Mouse (Mus musculus): ENCODE data around the gene Cacna1c. TPM values are rescaled to one million over a fixed set of nuclear protein-coding genes. Genes with fewer than 3 reads are reported as not detected.
A peak's percentile ranks its signal among the peaks of the same experiment; 100 is the strongest.

The Cacna1c gene
- polyA plus RNA-seq, 1 experiment from 2014 or later = 0.23 TPM

DNA sequence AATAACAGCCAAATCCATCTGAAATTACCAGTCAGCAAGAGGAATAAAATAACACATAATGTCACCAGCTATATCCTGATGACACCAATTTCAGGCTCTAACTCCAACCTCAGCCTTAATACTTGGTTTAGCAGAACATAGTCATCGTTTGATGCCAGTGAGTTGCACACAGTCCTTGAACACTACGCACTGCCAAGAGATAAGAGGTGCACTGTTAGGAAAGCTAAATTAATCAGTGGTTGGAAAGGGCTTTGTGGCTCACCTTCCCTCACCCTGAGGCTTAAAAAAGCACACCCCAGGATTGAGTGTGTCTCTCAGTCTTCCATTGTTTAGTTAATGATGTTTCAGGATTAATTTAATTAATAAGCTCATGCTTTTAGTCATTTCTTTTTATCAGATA is 16.0 kb downstream of the Cacna1c start:
- WGBS (ENCODE audit: insufficient replicate concordance) = 71% methylated on average over 2 of the region's 2 CpGs
- TF ChIP-seq CTCF (IDR thresholded peaks at IDR 0.05; ENCODE audit: low read depth) = no peak
- no peak for TF ChIP-seq EP300 (IDR thresholded peaks at IDR 0.05; ENCODE audit: low read depth)
- no peak overlapping the region for H3K4me3 ChIP-seq (ENCODE audit: low read depth, low read length)
- no peak overlapping the region for H3K27ac ChIP-seq (ENCODE audit: low read depth)
- H3K4me2 ChIP-seq (ENCODE audit: low read depth, low read length) = no peak overlapping the region
- H3K9ac ChIP-seq (replicated peaks) = no peak overlapping the region
- DNase-seq (no peak), ATAC-seq (no peak)
- no peaks in the 10 kb centered on the region for H3K9me3 ChIP-seq (ENCODE audit: low read length)
- peaks cover 4% of the 10 kb centered on the region for H3K4me1 ChIP-seq (ENCODE audit: insufficient read depth)
- peaks cover 5% of the 10 kb centered on the region; the same call in 1 of the 2 replicates for H3K36me3 ChIP-seq (replicated peaks; ENCODE audit: insufficient read depth, low read length)
- H3K27me3 ChIP-seq (ENCODE audit: insufficient read depth, low read length) = no peaks in the 10 kb centered on the region

- Histone ChIP-seq H3K27me3 (ENCODE audit: insufficient read depth, low read length) (no peaks in the 10 kb centered on the region), H3K4me2 (ENCODE audit: low read depth, low read length) (no peak overlapping the region), H3K27ac (ENCODE audit: low read depth) (no peak overlapping the region), H3K4me1 (ENCODE audit: insufficient read depth) (peaks cover 4% of the 10 kb centered on the region), H3K9ac (replicated peaks) (0 out of 2 replicates have a peak overlapping the region, but pooled peaks have one; percentile 2), H3K4me3 (ENCODE audit: low read depth, low read length) (no peak overlapping the region), H3K36me3 (replicated peaks; ENCODE audit: insufficient read depth, low read length) (no peaks in the 10 kb centered on the region), H3K9me3 (ENCODE audit: low read length) (no peaks in the 10 kb centered on the region)
- WGBS (ENCODE audit: insufficient replicate concordance) = 56% methylated on average over 8 of the region's 8 CpGs
- no peak for TF ChIP-seq EP300 (IDR thresholded peaks at IDR 0.05; ENCODE audit: low read depth)
- TF ChIP-seq CTCF (IDR thresholded peaks at IDR 0.05; ENCODE audit: low read depth) = no peak
- no peak for ATAC-seq
- no peak for DNase-seq
Observed at GRCm38 (mm10) chr6:119177101-119177500, 19.1 kb downstream of the Cacna1c start.

- no peak overlapping the region for H3K27ac ChIP-seq (ENCODE audit: low read depth)
- no peak for DNase-seq
- ATAC-seq = no peak
- 66% methylated on average over 7 of the region's 7 CpGs for WGBS (ENCODE audit: insufficient replicate concordance)
- TF ChIP-seq CTCF (IDR thresholded peaks at IDR 0.05; ENCODE audit: low read depth) (no peak), EP300 (IDR thresholded peaks at IDR 0.05; ENCODE audit: low read depth) (no peak)
- peak overlapping the region; percentile 73; the same call in 1 of the 2 replicates for H3K9ac ChIP-seq (replicated peaks)
- H3K4me3 ChIP-seq (ENCODE audit: low read depth, low read length) = peak overlapping the region; percentile 76
- H3K36me3 ChIP-seq (replicated peaks; ENCODE audit: insufficient read depth, low read length) = no peaks in the 10 kb centered on the region
- no peaks in the 10 kb centered on the region for H3K27me3 ChIP-seq (ENCODE audit: insufficient read depth, low read length)
- H3K9me3 ChIP-seq (ENCODE audit: low read length) = no peaks in the 10 kb centered on the region
- peaks cover 4% of the 10 kb centered on the region for H3K4me1 ChIP-seq (ENCODE audit: insufficient read depth)
- H3K4me2 ChIP-seq (ENCODE audit: low read depth, low read length) = peak overlapping the region; percentile 78
Observed at GRCm38 (mm10) chr6:119176103-119176502, 20.1 kb downstream of the Cacna1c start.

DNA sequence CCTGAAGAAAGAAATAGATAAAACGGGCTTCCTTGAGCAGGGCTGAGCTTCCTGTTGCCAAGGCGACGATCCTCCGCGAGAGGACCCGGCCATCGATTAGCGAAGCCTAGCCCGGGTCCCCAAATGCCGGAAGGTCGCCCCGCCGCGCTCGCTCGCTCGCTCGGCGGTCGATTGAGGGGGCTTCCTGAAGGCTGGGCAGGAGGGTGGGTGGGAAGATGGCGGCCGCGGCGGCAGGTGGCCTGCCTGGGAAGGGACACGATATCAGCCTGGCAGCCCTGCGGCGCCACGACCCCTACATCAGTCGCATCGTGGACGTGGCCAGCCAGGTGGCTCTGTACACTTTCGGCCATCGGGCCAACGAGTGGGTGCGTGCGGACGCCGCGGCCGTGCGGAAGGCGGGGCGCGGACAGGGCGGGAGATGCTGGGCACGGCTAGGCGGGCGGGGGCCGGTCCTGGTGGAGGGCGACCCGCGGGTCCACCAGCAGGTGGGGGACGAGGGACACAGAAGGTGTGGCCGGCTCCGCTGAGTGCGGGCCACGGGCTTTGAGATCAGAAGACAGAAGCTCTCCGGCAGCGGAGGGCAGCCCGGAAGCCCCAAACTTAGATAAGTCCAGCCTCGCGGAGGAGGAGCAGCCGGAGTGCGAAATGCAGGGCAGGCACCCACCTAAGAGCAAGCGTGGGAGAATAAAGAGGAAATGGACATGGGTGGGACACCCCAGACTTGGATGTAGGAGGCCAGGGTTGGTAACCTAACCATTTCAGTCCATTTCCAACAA is 21.0 kb downstream of the Cacna1c start, which contains the start of gene Dcp1b:
Dcp1b (plus strand) TSS at position 176 of the 776 bp plus-strand sequence.
- TF ChIP-seq CTCF (IDR thresholded peaks at IDR 0.05; ENCODE audit: low read depth) (peak; percentile 63), EP300 (IDR thresholded peaks at IDR 0.05; ENCODE audit: low read depth) (no peak)
- Histone ChIP-seq H3K4me1 (ENCODE audit: insufficient read depth) (peaks cover 4% of the 10 kb centered on the region), H3K27me3 (ENCODE audit: insufficient read depth, low read length) (no peaks in the 10 kb centered on the region), H3K36me3 (replicated peaks; ENCODE audit: insufficient read depth, low read length) (no peaks in the 10 kb centered on the region), H3K9me3 (ENCODE audit: low read length) (no peaks in the 10 kb centered on the region), H3K4me2 (ENCODE audit: low read depth, low read length) (peak within 1 kb of the TSS; percentile 78), H3K4me3 (ENCODE audit: low read depth, low read length) (peak within 1 kb of the TSS; percentile 76), H3K27ac (ENCODE audit: low read depth) (peak within 1 kb of the TSS; percentile 60), H3K9ac (replicated peaks) (peak within 1 kb of the TSS; percentile 73)
- ATAC-seq = peak; percentile 97
- peak; percentile 91 for DNase-seq
- WGBS (ENCODE audit: insufficient replicate concordance) = 2% methylated on average over 63 of the region's 65 CpGs

- TF ChIP-seq EP300 (IDR thresholded peaks at IDR 0.05; ENCODE audit: low read depth) (no peak), CTCF (IDR thresholded peaks at IDR 0.05; ENCODE audit: low read depth) (no peak)
- Histone ChIP-seq H3K9ac (replicated peaks) (no peak overlapping the region), H3K4me3 (ENCODE audit: low read depth, low read length) (peak overlapping the region; percentile 76), H3K27ac (ENCODE audit: low read depth) (no peak overlapping the region), H3K36me3 (replicated peaks; ENCODE audit: insufficient read depth, low read length) (no peaks in the 10 kb centered on the region), H3K4me1 (ENCODE audit: insufficient read depth) (peaks cover 4% of the 10 kb centered on the region), H3K9me3 (ENCODE audit: low read length) (no peaks in the 10 kb centered on the region), H3K27me3 (ENCODE audit: insufficient read depth, low read length) (no peaks in the 10 kb centered on the region), H3K4me2 (ENCODE audit: low read depth, low read length) (peak overlapping the region; percentile 78)
- ATAC-seq = no peak; the same call in 1 of the 2 replicates
- WGBS (ENCODE audit: insufficient replicate concordance) = 52% methylated on average over 12 of the region's 12 CpGs
- no peak for DNase-seq
Observed at GRCm38 (mm10) chr6:119174307-119175074, 21.7 kb downstream of the Cacna1c start.

- H3K4me2 ChIP-seq (ENCODE audit: low read depth, low read length) = no peak overlapping the region
- H3K4me1 ChIP-seq (ENCODE audit: insufficient read depth) = no peaks in the 10 kb centered on the region
- H3K9me3 ChIP-seq (ENCODE audit: low read length) = no peaks in the 10 kb centered on the region
- H3K27ac ChIP-seq (ENCODE audit: low read depth) = no peak overlapping the region
- TF ChIP-seq EP300 (IDR thresholded peaks at IDR 0.05; ENCODE audit: low read depth) (no peak), CTCF (IDR thresholded peaks at IDR 0.05; ENCODE audit: low read depth) (no peak)
- no peak for ATAC-seq
- H3K4me3 ChIP-seq (ENCODE audit: low read depth, low read length) = no peak overlapping the region
- H3K9ac ChIP-seq (replicated peaks) = no peak overlapping the region
- DNase-seq = no peak
- no peaks in the 10 kb centered on the region for H3K27me3 ChIP-seq (ENCODE audit: insufficient read depth, low read length)
- H3K36me3 ChIP-seq (replicated peaks; ENCODE audit: insufficient read depth, low read length) = no peaks in the 10 kb centered on the region
Observed at GRCm38 (mm10) chr6:119165677-119166076, 30.5 kb downstream of the Cacna1c start.

Measured in liver, postnatal 0 days (tissue).